Mouse (Mus musculus) forebrain, embryonic 14.5 days (tissue): ENCODE measurements at regions not wholly inside any gene's neighbourhood (a gene's known extent, or its start where the extent isn't known, plus 50 kb on each side); places are given as distances from the start of the nearest gene placed in this dataset.

Experiments used
- ATAC-seq: fragments of 200-750 bp; cut with Nextera tagmentation; 2 replicates; pipeline ENCODE4 v1.8.0; 2017; ENCODE audit warnings: mild to moderate bottlenecking, moderate library complexity
- DNase-seq: peaks from one replicate; pipeline ENCODE4 v3.0.0-alpha.2; 2015; ENCODE audit warnings: low spot score
- H3K27ac ChIP-seq: fragments of 300-500 bp; sonication (generic); 2 replicates; pipeline ENCODE4 v1.5.1; 2014; ENCODE audit warnings: low read depth, mild to moderate bottlenecking, control low read depth, low read length, moderate library complexity
- H3K27me3 ChIP-seq: fragments of 300-500 bp; sonication (generic); replicated peaks from 2 replicates; pipeline ENCODE4 v1.6.1; 2014; ENCODE audit warnings: low read length, control low read depth, mixed read lengths; ENCODE audit not compliant: control insufficient read depth, insufficient read depth
- H3K36me3 ChIP-seq: fragments of 300-500 bp; sonication (generic); 2 replicates; pipeline ENCODE4 v1.6.1; 2014; ENCODE audit warnings: low read length, control low read depth; ENCODE audit not compliant: control insufficient read depth, insufficient read depth
- H3K4me1 ChIP-seq: fragments of 300-500 bp; sonication (generic); 2 replicates; pipeline ENCODE4 v1.6.1; 2014; ENCODE audit warnings: antibody characterized with exemption, low read length, control low read depth; ENCODE audit not compliant: control insufficient read depth, insufficient read depth
- H3K4me2 ChIP-seq: fragments of 300-500 bp; sonication (generic); 2 replicates; pipeline ENCODE4 v1.6.1; 2014; ENCODE audit warnings: mild to moderate bottlenecking, control low read depth, low read length
- H3K4me3 ChIP-seq: fragments of 300-500 bp; sonication (generic); 2 replicates; pipeline ENCODE4 v1.5.1; 2014; ENCODE audit warnings: low read depth, low read length, control low read depth
- H3K9ac ChIP-seq: fragments of 300-500 bp; sonication (generic); 2 replicates; pipeline ENCODE4 v1.6.1; 2014; ENCODE audit warnings: mild to moderate bottlenecking, low read length, control low read depth, moderate library complexity
- H3K9me3 ChIP-seq: fragments of 300-500 bp; sonication (generic); replicated peaks from 2 replicates; pipeline ENCODE4 v1.6.1; 2016; ENCODE audit warnings: low read length, control low read depth, mixed read lengths; ENCODE audit not compliant: control insufficient read depth
- WGBS: fragments of 180-500 bp; shearing (Covaris S2); extraction: QIAGEN DNeasy Blood & Tissue Kit; methylation state at CpG from one replicate; pipeline ENCODE4 v1.1.7; 2014; 5-methylcytosine and 5-hydroxymethylcytosine counted together

- DNase-seq: no peak
- Histone ChIP-seq H3K27me3 (no peaks in the 10 kb centered on the region), H3K4me3 (no peak overlapping the region), H3K27ac (no peak overlapping the region), H3K9me3 (no peaks in the 10 kb centered on the region), H3K4me1 (no peaks in the 10 kb centered on the region), H3K9ac (no peak overlapping the region), H3K36me3 (no peaks in the 10 kb centered on the region), H3K4me2 (no peak overlapping the region)
- ATAC-seq: no peak
These were observed 177.9 kb upstream of the Gm9972 start for GRCm38 (mm10) chr11:42857687-42858086.

- H3K4me2 ChIP-seq: no peak overlapping the region
- H3K4me1 ChIP-seq: no peaks in the 10 kb centered on the region
- H3K36me3 ChIP-seq: no peaks in the 10 kb centered on the region
- DNase-seq (no peak), ATAC-seq (no peak)
- H3K27me3 ChIP-seq: no peaks in the 10 kb centered on the region
- H3K9ac ChIP-seq: no peak overlapping the region
- no peak overlapping the region for H3K4me3 ChIP-seq
- no peak overlapping the region for H3K27ac ChIP-seq
- WGBS: 86% methylated on average over 2 of the region's 2 CpGs
- no peaks in the 10 kb centered on the region for H3K9me3 ChIP-seq
These were observed 161.5 kb upstream of the Gm9972 start for GRCm38 (mm10) chr11:42874056-42874455.

- no peak overlapping the region for H3K4me3 ChIP-seq
- no peak for DNase-seq
- H3K36me3 ChIP-seq: no peaks in the 10 kb centered on the region
- H3K27ac ChIP-seq: no peak overlapping the region
- ATAC-seq: no peak
- no peak overlapping the region for H3K9ac ChIP-seq
- no peaks in the 10 kb centered on the region for H3K4me1 ChIP-seq
- no peaks in the 10 kb centered on the region for H3K9me3 ChIP-seq
- H3K27me3 ChIP-seq: no peaks in the 10 kb centered on the region
- H3K4me2 ChIP-seq: no peak overlapping the region
- WGBS: 94% methylated on average over 4 of the region's 4 CpGs
These were observed 135.5 kb upstream of the Gm9972 start for GRCm38 (mm10) chr11:42900024-42900423.

GRCm38 (mm10) chr11:42903459-42904012 lies 132.0 kb upstream of the Gm9972 start:
- Histone ChIP-seq H3K4me2 (no peak overlapping the region), H3K9me3 (no peaks in the 10 kb centered on the region), H3K36me3 (no peaks in the 10 kb centered on the region), H3K4me1 (no peaks in the 10 kb centered on the region), H3K4me3 (no peak overlapping the region), H3K27me3 (no peaks in the 10 kb centered on the region), H3K9ac (no peak overlapping the region), H3K27ac (no peak overlapping the region)
- DNase-seq: no peak
- no peak for ATAC-seq
- WGBS: 79% methylated on average over 5 of the region's 5 CpGs

- no peak overlapping the region for H3K4me2 ChIP-seq
- DNase-seq (no peak), ATAC-seq (no peak)
- no peak overlapping the region for H3K4me3 ChIP-seq
- no peak overlapping the region for H3K9ac ChIP-seq
- no peak overlapping the region for H3K27ac ChIP-seq
- no peaks in the 10 kb centered on the region for H3K9me3 ChIP-seq
- 69% methylated on average over 2 of the region's 2 CpGs for WGBS
- no peaks in the 10 kb centered on the region for H3K27me3 ChIP-seq
- H3K36me3 ChIP-seq: no peaks in the 10 kb centered on the region
- H3K4me1 ChIP-seq: no peaks in the 10 kb centered on the region
These were observed 130.0 kb upstream of the Gm9972 start for GRCm38 (mm10) chr11:42905561-42905960.

GRCm38 (mm10) chr11:42906020-42906419 lies 129.5 kb upstream of the Gm9972 start:
- WGBS: 90% methylated on average over 3 of the region's 3 CpGs

GRCm38 (mm10) chr11:42916421-42917181 lies 118.9 kb upstream of the Gm9972 start:
- Histone ChIP-seq H3K4me1 (no peaks in the 10 kb centered on the region), H3K36me3 (no peaks in the 10 kb centered on the region), H3K27ac (no peak overlapping the region), H3K27me3 (no peaks in the 10 kb centered on the region), H3K4me2 (no peak overlapping the region), H3K9me3 (no peaks in the 10 kb centered on the region), H3K4me3 (no peak overlapping the region), H3K9ac (no peak overlapping the region)
- ATAC-seq (no peak), DNase-seq (no peak)
- 70% methylated on average over 2 of the region's 2 CpGs for WGBS

More at GRCm38 (mm10) chr11:42906020-42906419, 129.5 kb upstream of the Gm9972 start:
- Histone ChIP-seq H3K27ac (no peak overlapping the region), H3K4me1 (no peaks in the 10 kb centered on the region), H3K36me3 (no peaks in the 10 kb centered on the region), H3K4me3 (no peak overlapping the region), H3K9ac (no peak overlapping the region), H3K4me2 (no peak overlapping the region), H3K9me3 (no peaks in the 10 kb centered on the region), H3K27me3 (no peaks in the 10 kb centered on the region)
- DNase-seq (no peak), ATAC-seq (no peak)

GRCm38 (mm10) chr11:42919221-42919620 lies 116.3 kb upstream of the Gm9972 start:
- H3K9ac ChIP-seq: no peak overlapping the region
- DNase-seq: no peak
- no peak overlapping the region for H3K4me3 ChIP-seq
- no peak for ATAC-seq
- no peaks in the 10 kb centered on the region for H3K4me1 ChIP-seq
- 98% methylated on average over 1 of the region's 1 CpGs for WGBS
- H3K27ac ChIP-seq: no peak overlapping the region
- no peak overlapping the region for H3K4me2 ChIP-seq
- no peaks in the 10 kb centered on the region for H3K36me3 ChIP-seq
- H3K9me3 ChIP-seq: no peaks in the 10 kb centered on the region
- no peaks in the 10 kb centered on the region for H3K27me3 ChIP-seq

- no peaks in the 10 kb centered on the region for H3K27me3 ChIP-seq
- peak; percentile 46; the same call in 1 of the 2 replicates for ATAC-seq
- WGBS: 84% methylated on average over 5 of the region's 5 CpGs
- no peaks in the 10 kb centered on the region for H3K4me1 ChIP-seq
- DNase-seq: peak; percentile 47
- no peak overlapping the region for H3K4me2 ChIP-seq
- no peak overlapping the region for H3K4me3 ChIP-seq
- no peaks in the 10 kb centered on the region for H3K9me3 ChIP-seq
- no peaks in the 10 kb centered on the region for H3K36me3 ChIP-seq
- no peak overlapping the region for H3K9ac ChIP-seq
- no peak overlapping the region for H3K27ac ChIP-seq
These were observed 108.4 kb upstream of the Gm9972 start for GRCm38 (mm10) chr11:42927156-42927555.
